Mouse (Mus musculus) mouse embryonic stem cell (cell line): ENCODE measurements around the gene Serping1.

Experiments
- in situ Hi-C, 2 experiments: fragments of 300-500 bp; cut with MboI; formaldehyde crosslinking; loops; 1 replicate in 1 of 2; 3 replicates in 1 of 2; pipeline ENCODE4 v1.14.3; 2019 to 2020; ENCODE audit warnings: low sequenced_read_pairs in 2 of 2, low pct_unique_long_range_greater_than_20kb in 1 of 2, mixed read lengths in 1 of 2; ENCODE audit not compliant: unreplicated experiment in 1 of 2

The Serping1 gene

GRCm38 (mm10) chr2:84790418-84790817, 15.2 kb upstream of the Serping1 start:
- in situ Hi-C loops, result no loop called here

- in situ Hi-C loops, result no loop called here
These were observed 13.1 kb upstream of the Serping1 start for GRCm38 (mm10) chr2:84788316-84788715.

- in situ Hi-C loops, result no loop called here
These were observed 8.8 kb upstream of the Serping1 start for GRCm38 (mm10) chr2:84783840-84784566.

- in situ Hi-C loops, result no loop called here
These were observed 8.1 kb upstream of the Serping1 start for GRCm38 (mm10) chr2:84783315-84783714.

GRCm38 (mm10) chr2:84779210-84779609, 4.0 kb upstream of the Serping1 start:
- in situ Hi-C loops, result no loop called here

GRCm38 (mm10) chr2:84777706-84778105, 2.5 kb upstream of the Serping1 start:
- in situ Hi-C loops, result no loop called here

- in situ Hi-C loops, result no loop called here
These were observed 421 bp upstream of the Serping1 start for GRCm38 (mm10) chr2:84775665-84776064.

- in situ Hi-C loops, result no loop called here
These were observed 493 bp downstream of the Serping1 start for GRCm38 (mm10) chr2:84774751-84775150.

- in situ Hi-C loops, result no loop called here
These were observed 2.0 kb downstream of the Serping1 start for GRCm38 (mm10) chr2:84773195-84773594.

- in situ Hi-C loops, result no loop called here
These were observed 2.8 kb downstream of the Serping1 start for GRCm38 (mm10) chr2:84772454-84772853.

- in situ Hi-C loops, result no loop called here
These were observed 4.7 kb downstream of the Serping1 start for GRCm38 (mm10) chr2:84770501-84770900.

GRCm38 (mm10) chr2:84762818-84763217, 12.4 kb downstream of the Serping1 start:
- in situ Hi-C loops, result no loop called here

GRCm38 (mm10) chr2:84762295-84762694, 12.9 kb downstream of the Serping1 start:
- in situ Hi-C loops, result no loop called here

GRCm38 (mm10) chr2:84761840-84762239, 13.4 kb downstream of the Serping1 start:
- in situ Hi-C loops, result no loop called here

- in situ Hi-C loops, result no loop called here
These were observed 13.9 kb downstream of the Serping1 start for GRCm38 (mm10) chr2:84761309-84761708.

- in situ Hi-C loops, result no loop called here
These were observed 14.5 kb downstream of the Serping1 start for GRCm38 (mm10) chr2:84760777-84761176.

- in situ Hi-C loops, result no loop called here
These were observed 16.6 kb downstream of the Serping1 start for GRCm38 (mm10) chr2:84758542-84759127.

- in situ Hi-C loops, result no loop called here
These were observed 18.1 kb downstream of the Serping1 start for GRCm38 (mm10) chr2:84757026-84757682.

GRCm38 (mm10) chr2:84756245-84756644, 19.0 kb downstream of the Serping1 start:
- in situ Hi-C loops, result no loop called here

- in situ Hi-C loops, result no loop called here
These were observed 25.1 kb downstream of the Serping1 start for GRCm38 (mm10) chr2:84750115-84750514.
